Comparison of ENCODE assay signal across 8 mouse cellular contexts in genomic region chr8:95806461-95807191, GRCm38 (mm10). TPM values are rescaled to one million over a fixed set of nuclear protein-coding genes. Genes with fewer than 3 reads are reported as not detected.
A peak's percentile ranks its signal among the peaks of the same experiment; 100 is the strongest.
DNase-seq lines count a peak whose midpoint lies in the region; ATAC-seq and TF ChIP-seq lines count a peak whose summit lies in the region.

No protein-coding gene starts in this region.

- TF ChIP-seq EP300 in MEL (IDR thresholded peaks at IDR 0.05; ENCODE audit: low read depth in 1 of 2, low read length in 2 of 2), result no peak

- no peak for TF ChIP-seq POLR2A in MEL (IDR thresholded peaks at IDR 0.05; ENCODE audit: control insufficient read depth in 1 of 2, insufficient read depth in 1 of 2, low read depth in 1 of 2, low read length in 2 of 2, poor library complexity in 1 of 2)
- no peak for TF ChIP-seq POLR2A in spleen, adult 2 months (IDR thresholded peaks at IDR 0.05; ENCODE audit: low read depth, low read length)

- no peaks in the 10 kb centered on the region for H3K27me3 ChIP-seq in MEL (ENCODE audit: control insufficient read depth in 1 of 2, insufficient read depth in 2 of 2, low read length in 2 of 2)
- H3K27me3 ChIP-seq in hindbrain, embryonic 12.5 days, result no peaks in the 10 kb centered on the region
- no peaks in the 10 kb centered on the region for H3K27me3 ChIP-seq in liver, embryonic 16.5 days (ENCODE audit: control insufficient read depth, insufficient read depth, low read depth, low read length)
- H3K27me3 ChIP-seq in spleen, adult 2 months (ENCODE audit: control insufficient read depth, insufficient read depth, low read length), result no peaks in the 10 kb centered on the region

- peak overlapping the region; percentile 93 for H3K4me2 ChIP-seq in hindbrain, embryonic 12.5 days (replicated peaks)
- H3K4me2 ChIP-seq in liver, embryonic 16.5 days (ENCODE audit: low read depth, low read length), result peak overlapping the region; percentile 89

- H3K9ac ChIP-seq in MEL (ENCODE audit: control insufficient read depth, low read depth, low read length, poor library complexity, severe bottlenecking), result peak overlapping the region; percentile 93
- peak overlapping the region; percentile 98 for H3K9ac ChIP-seq in hindbrain, embryonic 12.5 days
- peak overlapping the region; percentile 97 for H3K9ac ChIP-seq in liver, embryonic 16.5 days (ENCODE audit: low read depth, low read length)

- TF ChIP-seq RAD21 in MEL (IDR thresholded peaks at IDR 0.05; ENCODE audit: low read depth, low read length), result no peak

- H3K4me1 ChIP-seq in MEL (ENCODE audit: control insufficient read depth in 1 of 2, insufficient read depth in 2 of 2, low read length in 2 of 2), result peaks cover 12 to 31% of the 10 kb centered on the region in 2 experiments
- peaks cover 17% of the 10 kb centered on the region for H3K4me1 ChIP-seq in hindbrain, embryonic 12.5 days
- H3K4me1 ChIP-seq in liver, embryonic 16.5 days (ENCODE audit: control insufficient read depth, low read depth, low read length), result peaks cover 33% of the 10 kb centered on the region
- peaks cover 11% of the 10 kb centered on the region for H3K4me1 ChIP-seq in spleen, adult 2 months (ENCODE audit: control insufficient read depth, insufficient read depth, insufficient read length)

- H3K79me2 ChIP-seq in MEL (ENCODE audit: control insufficient read depth, insufficient read depth, low read length, poor library complexity), result peaks cover 57% of the 10 kb centered on the region

- H3K36me3 ChIP-seq in MEL (ENCODE audit: control insufficient read depth in 1 of 2, insufficient read depth in 2 of 2, low read length in 2 of 2), result peaks cover 13 to 40% of the 10 kb centered on the region in 2 experiments
- 0 out of 2 replicates have a peak, but pooled peaks cover 11% of the 10 kb centered on the region for H3K36me3 ChIP-seq in hindbrain, embryonic 12.5 days
- H3K36me3 ChIP-seq in liver, embryonic 16.5 days (ENCODE audit: control insufficient read depth, insufficient read depth), result no peaks in the 10 kb centered on the region
- H3K36me3 ChIP-seq in spleen, adult 2 months (ENCODE audit: control insufficient read depth, insufficient read depth, low read length), result no peaks in the 10 kb centered on the region

- WGBS in hindbrain, embryonic 12.5 days, result 1% methylated on average over 63 of the region's 69 CpGs
- WGBS in liver, embryonic 16.5 days (ENCODE audit: insufficient replicate concordance), result under 1% methylated on average over 68 of the region's 69 CpGs
- WGBS in spleen, adult 2 months, result under 1% methylated on average over 66 of the region's 69 CpGs

- peak; percentile 14 for DNase-seq in kidney, adult 9 months
- no peak for DNase-seq in kidney, postnatal 14 days
- peak; percentile 60 for DNase-seq in MEL (ENCODE audit: low read depth, low spot score)
- peak; percentile 51 for DNase-seq in embryo, embryonic 11 days
- peak in 1 of 2 experiments; percentile 13 for DNase-seq in spleen, adult 2 months (ENCODE audit: low read depth in 1 of 2, low spot score in 2 of 2)
- DNase-seq in Muller cell, postnatal 12 days (ENCODE audit: inconsistent ontology term), result no peak

- H3K4me3 ChIP-seq in MEL (ENCODE audit: control insufficient read depth in 1 of 2, insufficient read depth in 1 of 2, low read depth in 2 of 2, low read length in 2 of 2), result peak overlapping the region; percentile 83 to 88
- H3K4me3 ChIP-seq in hindbrain, embryonic 12.5 days, result peak overlapping the region; percentile 98
- H3K4me3 ChIP-seq in liver, embryonic 16.5 days (ENCODE audit: low read depth, low read length), result peak overlapping the region; percentile 92
- peak overlapping the region; percentile 99 for H3K4me3 ChIP-seq in spleen, adult 2 months (ENCODE audit: extremely low read depth, insufficient read depth, insufficient read length)

- H3K27ac ChIP-seq in MEL (ENCODE audit: control insufficient read depth, low read depth, low read length), result peak overlapping the region; percentile 76
- peak overlapping the region; percentile 94 for H3K27ac ChIP-seq in hindbrain, embryonic 12.5 days
- H3K27ac ChIP-seq in liver, embryonic 16.5 days (ENCODE audit: low read length), result peak overlapping the region; percentile 87
- peak overlapping the region; percentile 90 for H3K27ac ChIP-seq in spleen, adult 2 months (ENCODE audit: insufficient read depth, low read length)

- H3K9me3 ChIP-seq in MEL (replicated peaks; ENCODE audit: insufficient read depth, low read length), result no peaks in the 10 kb centered on the region
- H3K9me3 ChIP-seq in hindbrain, embryonic 12.5 days (replicated peaks), result no peaks in the 10 kb centered on the region
- no peaks in the 10 kb centered on the region for H3K9me3 ChIP-seq in liver, embryonic 16.5 days (replicated peaks; ENCODE audit: control insufficient read depth, low read length)

- TF ChIP-seq CTCF in MEL (IDR thresholded peaks at IDR 0.05 in 2 of 3, conservative IDR thresholded peaks at IDR 0.05 in 1 of 3; ENCODE audit: control insufficient read depth in 1 of 3, insufficient read depth in 1 of 3, low read depth in 2 of 3, low read length in 3 of 3, poor library complexity in 1 of 3, severe bottlenecking in 1 of 3), result no peak
- no peak for TF ChIP-seq CTCF in spleen, adult 2 months (IDR thresholded peaks at IDR 0.05; ENCODE audit: extremely low read depth, insufficient read depth, insufficient read length, insufficient replicate concordance)

- ATAC-seq in hindbrain, embryonic 12.5 days (ENCODE audit: low FRiP score), result no peak; the same call in 1 of the 2 replicates
- peak; percentile 0; the same call in 1 of the 2 replicates for ATAC-seq in liver, embryonic 16.5 days (ENCODE audit: low read depth)

TF ChIP-seq in MEL, 35 proteins besides CTCF, POLR2A, EP300 and RAD21:
- TF ChIP-seq MAX (IDR thresholded peaks at IDR 0.05; ENCODE audit: low read length) (no peak), GABPA (IDR thresholded peaks at IDR 0.05; ENCODE audit: low read depth, low read length) (no peak), ZNF384 (IDR thresholded peaks at IDR 0.05; ENCODE audit: low read depth, low read length) (no peak), TBP (IDR thresholded peaks at IDR 0.05; ENCODE audit: low read depth, low read length) (no peak), UBTF (IDR thresholded peaks at IDR 0.05; ENCODE audit: borderline replicate concordance, insufficient read depth, low read depth, low read length) (0 out of 2 replicates have a peak, but pooled peaks have one; percentile 66), POLR2AphosphoS2 (IDR thresholded peaks at IDR 0.05; ENCODE audit: low read length) (no peak), USF1 (IDR thresholded peaks at IDR 0.05; ENCODE audit: low read depth, low read length) (no peak), MXI1 (IDR thresholded peaks at IDR 0.05; ENCODE audit: low read depth, low read length) (no peak), TCF12 (IDR thresholded peaks at IDR 0.05; ENCODE audit: low read depth, low read length) (no peak)

RNA-seq across cellular contexts. Expression of gene Cnot1, which starts 0.6 kb away (rescaled TPM):
- 119 and 158 TPM in 2 replicates for total RNA-seq in MEL (2012; rRNA removed)
- 1,000 to 10,000 TPM in 1 of 2 experiments, 100 to 1,000 TPM in 1; 259 to 3,440 TPM for polyA plus RNA-seq in MEL (2012; ENCODE audit: insufficient read depth in 1 of 2, insufficient read length in 2 of 2, low read depth in 1 of 2, low replicate concordance in 2 of 2, missing spikeins in 1 of 2)
- polyA plus RNA-seq in hindbrain, embryonic 12.5 days (2016; fragmentation: Nextera tagmentation; extraction: Ambion mirVana), result 85.0 and 90.5 TPM in 2 replicates
- 29.6 and 30.6 TPM in 2 replicates for polyA plus RNA-seq in liver, embryonic 16.5 days (2015; fragmentation: Nextera tagmentation; extraction: Ambion mirVana)
- polyA plus RNA-seq in spleen, adult 2 months (2012; rRNA removed), result 68.2 and 74.1 TPM in 2 replicates

RNA-seq across cellular contexts. Expression of gene Sap18b, which starts 18.5 kb away (rescaled TPM):
- total RNA-seq in MEL (2012; rRNA removed), result 157 and 182 TPM in 2 replicates
- polyA plus RNA-seq in MEL (2012; ENCODE audit: insufficient read depth in 1 of 2, insufficient read length in 2 of 2, low read depth in 1 of 2, low replicate concordance in 2 of 2, missing spikeins in 1 of 2), result 100 to 1,000 TPM in 1 of 2 experiments, not detected in 1; 354 TPM
- polyA plus RNA-seq in hindbrain, embryonic 12.5 days (2016; fragmentation: Nextera tagmentation; extraction: Ambion mirVana), result 337 and 366 TPM in 2 replicates
- polyA plus RNA-seq in liver, embryonic 16.5 days (2015; fragmentation: Nextera tagmentation; extraction: Ambion mirVana), result 180 and 207 TPM in 2 replicates
- 21.6 and 24.9 TPM in 2 replicates for polyA plus RNA-seq in spleen, adult 2 months (2012; rRNA removed)

RNA-seq across cellular contexts. Expression of gene Slc38a7, which starts 46.7 kb away (rescaled TPM):
- 2.5 and 3.4 TPM in 2 replicates for total RNA-seq in MEL (2012; rRNA removed)
- 1 to 10 TPM in 1 of 2 experiments, not detected in 1; 6.5 TPM for polyA plus RNA-seq in MEL (2012; ENCODE audit: insufficient read depth in 1 of 2, insufficient read length in 2 of 2, low read depth in 1 of 2, low replicate concordance in 2 of 2, missing spikeins in 1 of 2)
- 20.0 and 20.2 TPM in 2 replicates for polyA plus RNA-seq in hindbrain, embryonic 12.5 days (2016; fragmentation: Nextera tagmentation; extraction: Ambion mirVana)
- polyA plus RNA-seq in liver, embryonic 16.5 days (2015; fragmentation: Nextera tagmentation; extraction: Ambion mirVana), result 7.8 and 9.8 TPM in 2 replicates
- polyA plus RNA-seq in spleen, adult 2 months (2012; rRNA removed), result 14.9 and 20.1 TPM in 2 replicates

Comparison
In these comparisons a context has a peak if more than half of its experiments do, and no peak if none do; other contexts are left out.
1. DNase-seq: peak in kidney, adult 9 months (single experiment), MEL (single experiment) and embryo, embryonic 11 days (single experiment); none in kidney, postnatal 14 days (single experiment) and Muller cell, postnatal 12 days (single experiment).
2. Peak in every context shown above with its lines, with median percentiles within 50 percentile points of each other: H3K27ac ChIP-seq, H3K4me3 ChIP-seq and H3K9ac ChIP-seq.